In the genomic region with DNA sequence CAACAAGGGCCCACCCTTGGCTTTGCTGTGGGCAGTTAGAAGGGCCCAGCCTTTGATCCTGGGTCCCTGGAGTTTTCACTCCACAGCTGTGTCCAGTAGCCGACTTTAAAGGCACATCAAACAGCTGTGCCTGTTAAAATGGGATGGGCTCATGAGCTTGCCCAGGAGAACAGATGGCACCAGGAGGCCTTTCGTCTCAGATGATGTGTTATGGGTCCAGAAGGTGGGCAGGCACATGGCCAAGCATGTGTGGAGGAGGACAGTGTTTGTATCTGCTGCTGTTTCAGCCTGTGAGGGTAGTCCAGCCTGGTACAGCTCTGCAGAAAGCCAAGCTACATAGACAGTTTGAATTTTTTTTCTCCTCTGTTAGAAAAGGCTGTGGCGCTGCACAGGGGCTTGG, we compare ENCODE assay signal across 21 mouse cellular contexts. TPM values are rescaled to one million over a fixed set of nuclear protein-coding genes. Genes with fewer than 3 reads are reported as not detected.
DNase-seq lines count a peak whose midpoint lies in the region; ATAC-seq lines count a peak whose summit lies in the region.
"Had no signal": no experiment of that assay in that cellular context is flagged by ENCODE, and none has a peak within 500 bp of the region (broad histone marks: within the 10 kb centered on the region; RNA-seq: fewer than 3 reads in every experiment).

No protein-coding gene starts in this region.

- H3K27me3 ChIP-seq in neural tube, embryonic 13.5 days: no peaks in the 10 kb centered on the region
- no peaks in the 10 kb centered on the region for H3K27me3 ChIP-seq in neural tube, embryonic 15.5 days (replicated peaks)
- H3K27me3 ChIP-seq: embryonic facial prominence, embryonic 15.5 days; forebrain, embryonic 15.5 days; hindbrain, embryonic 12.5 days; limb, embryonic 13.5 days; liver, embryonic 15.5 days had no signal

- WGBS in neural tube, embryonic 13.5 days: 55% methylated on average over 3 of the region's 3 CpGs
- 60% methylated on average over 3 of the region's 3 CpGs for WGBS in neural tube, embryonic 15.5 days

- H3K4me1 ChIP-seq in neural tube, embryonic 13.5 days (replicated peaks): no peaks in the 10 kb centered on the region
- H3K4me1 ChIP-seq in neural tube, embryonic 15.5 days: no peaks in the 10 kb centered on the region; the same call in 1 of the 2 replicates
- H3K4me1 ChIP-seq: embryonic facial prominence, embryonic 15.5 days; forebrain, embryonic 15.5 days; hindbrain, embryonic 12.5 days; limb, embryonic 13.5 days; liver, embryonic 15.5 days had no signal

- no peak overlapping the region for H3K4me2 ChIP-seq in neural tube, embryonic 13.5 days
- H3K4me2 ChIP-seq in neural tube, embryonic 15.5 days: no peak overlapping the region
- H3K4me2 ChIP-seq: embryonic facial prominence, embryonic 15.5 days; forebrain, embryonic 15.5 days; hindbrain, embryonic 12.5 days; limb, embryonic 13.5 days; liver, embryonic 15.5 days; midbrain, embryonic 11.5 days had no signal

- no peak overlapping the region for H3K9ac ChIP-seq in neural tube, embryonic 13.5 days
- no peak overlapping the region for H3K9ac ChIP-seq in neural tube, embryonic 15.5 days (replicated peaks)
- H3K9ac ChIP-seq: embryonic facial prominence, embryonic 15.5 days; forebrain, embryonic 15.5 days; hindbrain, embryonic 12.5 days; limb, embryonic 13.5 days; liver, embryonic 15.5 days had no signal

- 0 out of 2 replicates have a peak overlapping the region, but pooled peaks have one; percentile 5 for H3K27ac ChIP-seq in neural tube, embryonic 13.5 days (replicated peaks)
- no peak overlapping the region for H3K27ac ChIP-seq in neural tube, embryonic 15.5 days (replicated peaks)
- H3K27ac ChIP-seq: embryonic facial prominence, embryonic 15.5 days; forebrain, embryonic 15.5 days; heart, adult 2 months; hindbrain, embryonic 12.5 days; limb, embryonic 13.5 days; liver, embryonic 15.5 days had no signal

- H3K4me3 ChIP-seq in neural tube, embryonic 13.5 days: no peak overlapping the region
- H3K4me3 ChIP-seq in neural tube, embryonic 15.5 days (replicated peaks): no peak overlapping the region
- H3K4me3 ChIP-seq: embryonic facial prominence, embryonic 15.5 days; forebrain, embryonic 15.5 days; heart, adult 2 months; hindbrain, embryonic 12.5 days; limb, embryonic 13.5 days; liver, embryonic 15.5 days had no signal

- ATAC-seq in frontal cortex, adult (ENCODE audit: low TSS enrichment): peak; percentile 89
- no peak for ATAC-seq in neural tube, embryonic 13.5 days (ENCODE audit: low read depth)
- no peak for ATAC-seq in neural tube, embryonic 15.5 days (ENCODE audit: low FRiP score)
- ATAC-seq: forebrain, embryonic 15.5 days had no signal

- H3K9me3 ChIP-seq in neural tube, embryonic 13.5 days: no peaks in the 10 kb centered on the region
- H3K9me3 ChIP-seq in neural tube, embryonic 15.5 days (replicated peaks): no peaks in the 10 kb centered on the region
- H3K9me3 ChIP-seq: embryonic facial prominence, embryonic 15.5 days; forebrain, embryonic 15.5 days; G1E; hindbrain, embryonic 12.5 days; limb, embryonic 13.5 days; liver, embryonic 15.5 days had no signal

- DNase-seq in frontal cortex, postnatal 14 days (ENCODE audit: low spot score in 2 of 2): no peak
- DNase-seq in brain, adult 2 months (ENCODE audit: low read depth, low spot score): peak; percentile 84
- DNase-seq in cerebellum, postnatal 25 days: peak; percentile 55 to 70
- no peak for DNase-seq in natural killer cell, adult 2 months (ENCODE audit: low spot score in 2 of 2)
- DNase-seq: adrenal gland, adult 2 months; gastrocnemius, postnatal 10 days; heart, adult 2 months; kidney, adult 11 months; kidney, postnatal 14 days; thymus, postnatal 14 days had no signal

- peaks cover 85% of the 10 kb centered on the region for H3K36me3 ChIP-seq in neural tube, embryonic 13.5 days
- peaks cover 80% of the 10 kb centered on the region for H3K36me3 ChIP-seq in neural tube, embryonic 15.5 days

RNA-seq across cellular contexts. Expression of a gene that starts 16.5 kb away (rescaled TPM):
- polyA plus RNA-seq in neural tube, embryonic 13.5 days (2015; fragmentation: Nextera tagmentation; extraction: Ambion mirVana): 190 and 208 TPM in 2 replicates
- 196 and 203 TPM in 2 replicates for polyA plus RNA-seq in neural tube, embryonic 15.5 days (2015; fragmentation: Nextera tagmentation; extraction: Ambion mirVana)

RNA-seq across cellular contexts. Expression of a gene that starts 35.7 kb away (rescaled TPM):
- polyA plus RNA-seq in neural tube, embryonic 13.5 days (2015; fragmentation: Nextera tagmentation; extraction: Ambion mirVana): 61.2 and 64.5 TPM in 2 replicates
- 63.8 and 71.8 TPM in 2 replicates for polyA plus RNA-seq in neural tube, embryonic 15.5 days (2015; fragmentation: Nextera tagmentation; extraction: Ambion mirVana)

RNA-seq across cellular contexts. Expression of a gene that starts 50.5 kb away (rescaled TPM):
- polyA plus RNA-seq in neural tube, embryonic 13.5 days (2015; fragmentation: Nextera tagmentation; extraction: Ambion mirVana): 2.5 TPM in 2 replicates
- 1.3 and 1.9 TPM in 2 replicates for polyA plus RNA-seq in neural tube, embryonic 15.5 days (2015; fragmentation: Nextera tagmentation; extraction: Ambion mirVana)
- polyA plus RNA-seq: G1E; limb, embryonic 13.5 days; liver, embryonic 15.5 days; stomach, embryonic 14.5 days had no signal

Comparison
In these comparisons a context has a peak if more than half of its experiments do, and no peak if none do; other contexts are left out.
1. DNase-seq: peak in brain, adult 2 months (single experiment) and cerebellum, postnatal 25 days (2 of 2); none in frontal cortex, postnatal 14 days (0 of 2) and natural killer cell, adult 2 months (0 of 2).